In genomic region chr4:114387527-114388135, GRCm38 (mm10) we compare ENCODE assay signal across 21 mouse cellular contexts. TPM values are rescaled to one million over a fixed set of nuclear protein-coding genes. Genes with fewer than 3 reads are reported as not detected.
DNase-seq lines count a peak whose midpoint lies in the region; ATAC-seq and TF ChIP-seq lines count a peak whose summit lies in the region.
"Had no signal": no experiment of that assay in that cellular context is flagged by ENCODE, and none has a peak within 500 bp of the region (broad histone marks: within the 10 kb centered on the region; RNA-seq: fewer than 3 reads in every experiment).

No protein-coding gene starts in this region.

- no peaks in the 10 kb centered on the region for H3K27me3 ChIP-seq in lung, postnatal 0 days (replicated peaks; ENCODE audit: insufficient read depth, low read length)
- no peaks in the 10 kb centered on the region for H3K27me3 ChIP-seq in stomach, embryonic 16.5 days (ENCODE audit: control insufficient read depth, insufficient read depth, low read length)
- H3K27me3 ChIP-seq: limb, embryonic 15.5 days; liver, embryonic 15.5 days; megakaryocyte, embryonic 14.5 days had no signal

- H3K4me1 ChIP-seq in lung, adult 2 months (ENCODE audit: control insufficient read depth, insufficient read depth, low read length): no peaks in the 10 kb centered on the region
- H3K4me1 ChIP-seq in lung, postnatal 0 days (ENCODE audit: insufficient read depth, low read depth, low read length): 0 out of 2 replicates have a peak, but pooled peaks cover 2% of the 10 kb centered on the region
- H3K4me1 ChIP-seq in stomach, embryonic 16.5 days (ENCODE audit: control insufficient read depth, insufficient read depth, low read length): peaks cover 6% of the 10 kb centered on the region; the same call in 1 of the 2 replicates
- H3K4me1 ChIP-seq: heart, embryonic 13.5 days; limb, embryonic 15.5 days; liver, embryonic 15.5 days; megakaryocyte, embryonic 14.5 days had no signal

- no peak for TF ChIP-seq POLR2A in lung, adult 2 months (IDR thresholded peaks at IDR 0.05; ENCODE audit: borderline replicate concordance, extremely low read depth, low read depth, low read length)

- H3K9ac ChIP-seq in lung, postnatal 0 days (replicated peaks; ENCODE audit: low read depth): no peak overlapping the region
- no peak overlapping the region for H3K9ac ChIP-seq in stomach, embryonic 16.5 days (ENCODE audit: low read length)
- H3K9ac ChIP-seq: forebrain, postnatal 0 days; heart, embryonic 13.5 days; limb, embryonic 15.5 days; liver, embryonic 15.5 days had no signal

- H3K4me2 ChIP-seq in lung, postnatal 0 days (replicated peaks; ENCODE audit: low read depth, low read length): no peak overlapping the region
- no peak overlapping the region for H3K4me2 ChIP-seq in stomach, embryonic 16.5 days (ENCODE audit: low read depth, low read length)
- H3K4me2 ChIP-seq: heart, embryonic 13.5 days; limb, embryonic 15.5 days; liver, embryonic 15.5 days had no signal

- no peak overlapping the region for H3K4me3 ChIP-seq in gastrocnemius, adult 2 months
- H3K4me3 ChIP-seq in lung, adult 2 months (replicated peaks; ENCODE audit: extremely low read depth, low read depth, low read length): no peak overlapping the region
- no peak overlapping the region for H3K4me3 ChIP-seq in lung, postnatal 0 days (ENCODE audit: low read depth, low read length)
- no peak overlapping the region for H3K4me3 ChIP-seq in stomach, embryonic 16.5 days (replicated peaks; ENCODE audit: low read length)
- H3K4me3 ChIP-seq: heart, embryonic 13.5 days; layer of hippocampus, adult 2 months; limb, embryonic 15.5 days; liver, embryonic 15.5 days; megakaryocyte, embryonic 14.5 days had no signal

- intact Hi-C loops in gastrocnemius, adult 2 months (cut with DNase I): no loop called here

- peak; percentile 83 for ATAC-seq in lung, postnatal 0 days
- ATAC-seq in stomach, embryonic 16.5 days (ENCODE audit: insufficient read depth, low FRiP score): peak; percentile 70; the same call in 1 of the 2 replicates
- ATAC-seq: activated CD4-positive, CD25-positive, alpha-beta regulatory T cell, adult 4 months; forebrain, postnatal 0 days had no signal

- DNase-seq in gastrocnemius, adult 2 months: peak; percentile 27
- DNase-seq in gastrocnemius, adult 8-10 months (ENCODE audit: low spot score in 2 of 2): no peak
- DNase-seq in lung, adult 18-20 months: peak; percentile 22 to 26
- DNase-seq in lung, adult 2 months: no peak
- peak; percentile 72 for DNase-seq in lung, postnatal 0 days (ENCODE audit: low spot score)
- no peak for DNase-seq in cerebellum, adult 9-11 months
- no peak for DNase-seq in embryo, embryonic 11 days
- DNase-seq: adrenal gland, postnatal 14 days; forebrain, postnatal 0 days; kidney, adult 8-10 months; kidney, postnatal 14 days; layer of hippocampus, postnatal 36 days; retina, postnatal 1 day; right cerebral cortex, postnatal 4 days had no signal

- WGBS in lung, adult 2 months: 54% methylated on average over 2 of the region's 2 CpGs
- 32% methylated on average over 2 of the region's 2 CpGs for WGBS in lung, postnatal 0 days
- 65% methylated on average over 2 of the region's 2 CpGs for WGBS in stomach, embryonic 16.5 days

- no peak for TF ChIP-seq CTCF in gastrocnemius, adult 2 months (IDR thresholded peaks at IDR 0.05)
- no peak for TF ChIP-seq CTCF in lung, adult 2 months (IDR thresholded peaks at IDR 0.05; ENCODE audit: insufficient read depth, low read length)
- TF ChIP-seq CTCF in lung, postnatal 0 days (IDR thresholded peaks at IDR 0.05): peak; percentile 19

- H3K36me3 ChIP-seq in lung, postnatal 0 days (ENCODE audit: insufficient read depth, low read length): no peaks in the 10 kb centered on the region
- no peaks in the 10 kb centered on the region for H3K36me3 ChIP-seq in stomach, embryonic 16.5 days (ENCODE audit: control insufficient read depth, insufficient read depth, low read length)
- H3K36me3 ChIP-seq: heart, embryonic 13.5 days; limb, embryonic 15.5 days; liver, embryonic 15.5 days had no signal

- H3K9me3 ChIP-seq in lung, postnatal 0 days (ENCODE audit: low read length): no peaks in the 10 kb centered on the region
- no peaks in the 10 kb centered on the region for H3K9me3 ChIP-seq in stomach, embryonic 16.5 days (replicated peaks; ENCODE audit: control insufficient read depth, low read length)
- H3K9me3 ChIP-seq: heart, embryonic 13.5 days; limb, embryonic 15.5 days; liver, embryonic 15.5 days had no signal

- TF ChIP-seq EP300 in lung, postnatal 0 days (IDR thresholded peaks at IDR 0.05): no peak

- H3K27ac ChIP-seq in gastrocnemius, adult 2 months: no peak overlapping the region
- H3K27ac ChIP-seq in lung, postnatal 0 days (ENCODE audit: low read length): peak overlapping the region; percentile 38; the same call in 1 of the 2 replicates
- peak overlapping the region; percentile 60 for H3K27ac ChIP-seq in stomach, embryonic 16.5 days (ENCODE audit: low read length)
- H3K27ac ChIP-seq: heart, embryonic 13.5 days; layer of hippocampus, adult 2 months; limb, embryonic 15.5 days; liver, embryonic 15.5 days had no signal

RNA-seq across cellular contexts. Expression of gene Trabd2b, which starts 18.9 kb away (rescaled TPM):
- 1 to 10 TPM in 1 of 2 experiments, under 1 TPM in 1; 0.71 to 1.3 TPM for total RNA-seq in gastrocnemius, adult 2 months (2021)
- total RNA-seq in gastrocnemius, adult 8-10 months (2022): 1 to 10 TPM in 3 of 4 experiments, under 1 TPM in 1; 0.99 to 1.9 (median 1.2) TPM
- 6.7 and 7.8 TPM in 2 replicates for polyA plus RNA-seq in lung, adult 2 months (2012; rRNA removed)
- 2.4 and 3.4 TPM in 2 replicates for polyA plus RNA-seq in lung, postnatal 0 days (2015; fragmentation: Nextera tagmentation; extraction: Ambion mirVana)
- 0.97 and 1.2 TPM in 2 replicates for polyA plus RNA-seq in stomach, embryonic 16.5 days (2015; fragmentation: Nextera tagmentation; extraction: Ambion mirVana)
- polyA plus RNA-seq: activated CD4-positive, CD25-positive, alpha-beta regulatory T cell, adult 4 months had no signal

Comparison
In these comparisons a context has a peak if more than half of its experiments do, and no peak if none do; other contexts are left out.
1. DNase-seq: peak in gastrocnemius, adult 2 months (single experiment), lung, adult 18-20 months (2 of 2) and lung, postnatal 0 days (single experiment); none in gastrocnemius, adult 8-10 months (0 of 2), lung, adult 2 months (single experiment), cerebellum, adult 9-11 months (single experiment) and embryo, embryonic 11 days (single experiment).